Mouse (Mus musculus) cerebellum, postnatal 10 days (tissue): ENCODE data around the gene Ubr2.

Experiments
- DNase-seq, 2 experiments: peaks; one replicate each; pipeline ENCODE4 v3.0.0; 2021; ENCODE audit warnings: mixed read lengths in 2 of 2

Gene Ubr2

GRCm38 (mm10) chr17:47002401-47002800 lies 8.0 kb downstream of the Ubr2 start:
- peak; percentile 56 to 57 for DNase-seq

GRCm38 (mm10) chr17:46998840-46999239 lies 11.5 kb downstream of the Ubr2 start:
- no peak for DNase-seq

DNA sequence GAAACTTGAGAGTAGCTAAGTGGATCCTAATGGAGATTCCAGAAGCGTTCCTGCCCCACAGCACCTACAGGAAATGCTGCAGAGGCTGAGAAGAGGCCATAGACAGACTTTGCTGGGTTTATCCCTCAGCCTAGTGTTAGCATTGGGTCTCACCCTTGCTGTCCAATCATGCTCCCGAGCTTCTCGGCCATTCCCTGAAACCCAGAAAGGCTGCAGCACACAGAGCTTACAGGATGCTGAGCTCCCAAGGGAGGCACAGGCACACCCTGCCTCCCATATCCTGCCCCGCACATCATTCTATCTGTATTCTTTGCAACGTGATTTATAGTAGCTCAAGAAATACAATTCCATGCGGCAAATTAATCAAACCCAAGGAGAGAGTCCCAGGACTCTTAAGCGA lies 13.9 kb downstream of the Ubr2 start:
- no peak for DNase-seq

DNA sequence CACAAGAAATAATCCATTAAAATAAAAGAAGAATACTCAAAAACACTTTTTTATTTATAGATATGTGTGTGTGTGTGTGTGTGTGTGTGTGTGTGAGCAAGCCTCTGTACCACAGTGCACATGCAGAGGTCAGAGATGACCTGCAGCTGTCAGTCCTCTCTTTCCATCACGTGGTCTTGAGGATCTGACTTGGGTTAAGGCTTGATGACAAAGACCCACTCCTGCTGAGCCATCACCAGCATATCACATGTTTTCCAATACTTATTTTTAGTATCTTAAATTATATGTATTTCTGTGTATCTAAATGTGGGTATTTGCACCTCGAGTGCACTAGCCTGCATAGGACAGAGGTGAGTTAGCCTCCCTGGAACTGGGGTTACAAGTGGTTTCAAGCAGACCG lies 14.7 kb downstream of the Ubr2 start:
- no peak for DNase-seq

GRCm38 (mm10) chr17:46994641-46995398 lies 15.5 kb downstream of the Ubr2 start:
- no peak for DNase-seq

DNA sequence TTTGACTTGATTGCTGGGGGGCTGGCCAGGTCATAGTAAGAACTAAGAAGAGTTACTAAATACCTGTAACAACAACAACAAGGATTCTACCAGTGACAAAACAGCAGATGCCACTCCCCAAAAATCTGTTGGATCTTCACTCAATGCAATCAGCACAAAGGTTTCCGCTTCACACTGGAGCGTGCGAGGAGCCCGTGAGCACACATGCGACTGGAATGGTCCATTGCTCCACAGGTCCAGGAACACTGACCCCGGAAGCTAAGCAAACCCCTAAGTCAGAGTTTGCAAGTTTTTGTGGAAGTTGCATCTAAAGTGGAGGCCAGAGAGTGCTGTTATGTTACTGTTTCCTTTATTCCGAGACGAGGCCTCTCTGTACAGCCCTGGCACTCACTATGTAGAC lies 16.7 kb downstream of the Ubr2 start:
- no peak for DNase-seq

- no peak for DNase-seq
These were observed 22.7 kb downstream of the Ubr2 start for GRCm38 (mm10) chr17:46987631-46988030.

DNA sequence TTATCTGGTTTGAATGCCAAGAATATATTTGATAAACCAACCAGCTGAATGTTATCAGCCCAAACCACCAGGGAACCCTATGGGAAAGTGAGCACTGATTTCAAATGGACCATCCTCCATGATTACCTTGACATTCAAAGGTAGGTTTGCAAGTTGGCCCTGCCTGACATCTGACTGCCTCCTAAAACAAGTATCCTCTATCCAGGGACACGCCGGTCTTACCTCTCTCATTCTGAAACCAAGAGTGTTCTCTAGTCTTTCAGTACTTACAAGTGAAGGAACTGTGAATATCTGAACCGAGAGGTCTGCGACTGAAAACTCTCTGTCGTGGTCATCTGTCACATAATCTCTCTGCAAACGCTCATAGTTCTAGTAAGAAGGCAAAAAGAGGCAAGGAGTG lies 30.3 kb downstream of the Ubr2 start:
- no peak for DNase-seq

DNA sequence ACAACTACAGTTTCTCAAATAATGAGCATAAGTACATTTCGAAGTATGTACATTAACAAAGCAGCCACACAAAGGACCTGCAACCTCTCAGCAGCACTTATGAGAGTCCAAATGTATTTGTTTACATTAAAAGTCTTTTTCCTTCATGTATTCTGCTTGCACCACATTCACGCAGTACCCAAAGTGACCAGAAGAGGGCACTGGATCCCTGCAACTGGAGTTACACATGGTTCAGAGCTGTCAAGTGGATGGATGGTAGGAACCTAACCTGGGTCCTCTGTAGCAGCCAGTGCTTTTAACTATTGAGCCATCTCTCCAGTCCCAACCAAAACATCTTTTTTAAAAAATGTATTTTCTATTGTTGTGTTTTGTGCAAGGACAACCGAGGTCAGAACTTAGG lies 35.2 kb downstream of the Ubr2 start:
- peak; percentile 69 to 76 for DNase-seq

- DNase-seq, result no peak
These were observed 37.8 kb downstream of the Ubr2 start for GRCm38 (mm10) chr17:46972603-46973002.

- DNase-seq, result no peak
These were observed 43.5 kb downstream of the Ubr2 start for GRCm38 (mm10) chr17:46966892-46967291.

DNA sequence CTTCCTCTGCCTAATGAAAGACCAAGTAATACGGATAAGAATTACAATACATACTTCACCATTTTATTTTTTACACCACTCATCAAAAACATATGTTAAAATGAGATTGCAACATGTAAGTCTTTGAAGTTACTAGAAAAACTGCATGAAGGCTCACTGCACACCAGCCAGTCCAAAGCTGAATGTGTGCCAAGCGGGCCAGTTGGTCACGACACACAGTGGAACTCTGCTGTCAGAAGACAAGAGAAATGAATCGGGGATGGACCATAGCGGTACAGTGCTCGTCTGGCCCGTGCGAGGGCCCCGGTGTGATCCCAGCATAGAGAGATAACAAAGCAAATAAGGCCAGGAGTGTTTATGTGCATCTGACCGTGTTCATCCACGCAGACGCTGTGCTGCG lies 47.2 kb downstream of the Ubr2 start:
- DNase-seq, result peak; percentile 49 to 57

GRCm38 (mm10) chr17:46962153-46962552 lies 48.2 kb downstream of the Ubr2 start:
- no peak for DNase-seq

GRCm38 (mm10) chr17:46960216-46960615 lies 50.1 kb downstream of the Ubr2 start:
- no peak for DNase-seq

GRCm38 (mm10) chr17:46958045-46958444 lies 52.3 kb downstream of the Ubr2 start:
- no peak for DNase-seq

- no peak for DNase-seq
These were observed 64.1 kb downstream of the Ubr2 start for GRCm38 (mm10) chr17:46946276-46946675.

DNA sequence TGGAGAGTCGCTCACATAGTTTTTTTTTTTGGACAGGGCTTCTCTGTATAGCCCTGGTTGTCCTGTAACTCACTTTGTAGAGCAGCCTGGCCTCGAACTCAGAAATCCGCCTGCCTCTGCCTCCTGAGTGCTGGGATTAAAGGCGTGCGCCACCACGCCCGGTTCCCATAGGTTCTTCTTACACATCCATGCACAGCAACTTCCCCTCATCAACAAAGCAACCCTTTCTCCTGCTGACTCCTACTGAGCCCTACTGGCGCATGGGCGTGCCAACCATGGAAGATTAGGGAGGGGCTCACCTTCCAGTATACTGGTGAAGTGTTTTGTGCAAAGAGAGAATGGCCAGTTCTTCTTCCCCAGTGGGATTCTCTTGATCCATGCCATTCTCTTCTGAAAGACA lies 67.9 kb downstream of the Ubr2 start:
- DNase-seq, result no peak

- DNase-seq, result no peak
These were observed 69.9 kb downstream of the Ubr2 start for GRCm38 (mm10) chr17:46940461-46940860.

GRCm38 (mm10) chr17:46933557-46934348 lies 76.6 kb downstream of the Ubr2 start:
- peak; percentile 74 to 76 for DNase-seq

- no peak for DNase-seq
These were observed 77.4 kb downstream of the Ubr2 start for GRCm38 (mm10) chr17:46932961-46933360.

DNA sequence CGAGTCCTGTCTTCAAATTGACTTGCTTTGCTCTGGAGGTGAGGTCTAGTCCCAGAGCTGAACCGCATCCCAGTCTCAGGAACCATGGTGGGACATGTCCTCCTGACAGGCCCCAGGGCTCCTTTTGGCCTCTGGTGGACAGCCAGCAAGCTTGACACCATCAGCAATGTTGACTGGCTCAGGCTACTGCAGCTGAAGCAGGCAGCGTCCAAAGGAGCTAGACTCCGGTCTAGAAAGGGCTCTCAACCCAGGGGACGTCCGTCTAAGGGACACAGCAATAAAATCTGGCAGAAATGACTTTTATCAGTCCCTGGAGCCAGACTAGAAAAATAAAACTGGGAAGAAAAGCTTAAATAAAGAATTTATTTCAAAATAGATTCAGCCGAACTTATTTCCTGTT lies 80.5 kb downstream of the Ubr2 start:
- no peak for DNase-seq

DNA sequence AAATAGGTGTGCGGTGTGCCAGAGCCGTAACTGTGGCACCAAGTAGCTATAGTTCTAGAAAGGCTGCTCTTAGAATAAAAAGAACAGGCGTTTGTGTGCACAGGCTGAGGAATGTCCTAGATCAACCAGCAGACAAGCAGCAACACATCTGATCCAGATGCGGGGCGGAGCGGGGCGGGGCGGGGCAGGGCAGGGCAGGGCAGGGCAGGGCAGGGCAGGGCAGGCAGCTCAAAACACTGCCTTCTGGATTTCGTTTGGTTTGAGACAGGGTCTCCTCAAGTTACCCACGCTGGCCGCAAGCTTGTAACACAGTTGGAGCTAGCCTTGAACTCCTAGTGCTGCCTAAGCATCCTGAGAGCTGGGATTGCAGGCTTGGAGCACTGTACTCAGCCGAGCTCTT lies 81.1 kb downstream of the Ubr2 start:
- no peak for DNase-seq

DNA sequence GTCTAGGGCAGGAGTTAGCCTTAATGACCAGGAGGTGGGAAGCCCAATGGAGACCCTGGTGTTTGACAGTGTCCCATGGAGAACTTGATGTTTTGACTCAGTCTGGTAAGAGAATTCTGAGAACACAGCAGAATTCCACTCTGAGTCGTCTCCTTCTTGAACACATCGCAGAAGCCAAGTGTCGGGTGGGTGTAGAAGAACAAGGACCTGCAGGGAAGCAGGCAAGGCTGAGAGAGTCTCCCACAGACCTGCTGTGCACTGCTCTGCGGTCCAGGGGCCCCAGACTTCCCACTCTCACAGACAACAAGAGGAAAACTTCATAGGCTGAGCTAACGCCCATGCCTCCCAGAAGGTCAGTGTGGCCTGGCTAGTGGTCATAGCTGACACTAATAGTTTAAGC lies 82.6 kb downstream of the Ubr2 start:
- DNase-seq, result no peak

- DNase-seq, result no peak
These were observed 83.4 kb downstream of the Ubr2 start for GRCm38 (mm10) chr17:46926941-46927340.
